In genomic region chr4:69898831-69899230, GRCm38 (mm10) we compare ENCODE assay signal across 28 mouse cellular contexts.
A peak's percentile ranks its signal among the peaks of the same experiment; 100 is the strongest.
DNase-seq lines count a peak whose midpoint lies in the region; ATAC-seq lines count a peak whose summit lies in the region.
"Had no signal": no experiment of that assay in that cellular context is flagged by ENCODE, and none has a peak within 500 bp of the region (broad histone marks: within the 10 kb centered on the region; RNA-seq: fewer than 3 reads in every experiment).

No protein-coding gene starts in this region.

- H3K36me3 ChIP-seq in kidney, embryonic 14.5 days (ENCODE audit: control insufficient read depth, insufficient read depth, low read length): no peaks in the 10 kb centered on the region
- H3K36me3 ChIP-seq: embryonic facial prominence, embryonic 13.5 days; embryonic facial prominence, embryonic 15.5 days; forebrain, embryonic 10.5 days; forebrain, embryonic 12.5 days; G1E had no signal

- H3K27ac ChIP-seq in kidney, embryonic 14.5 days (ENCODE audit: low read depth, low read length): no peak overlapping the region
- H3K27ac ChIP-seq: embryonic facial prominence, embryonic 13.5 days; embryonic facial prominence, embryonic 15.5 days; forebrain, embryonic 10.5 days; forebrain, embryonic 12.5 days had no signal

- WGBS in kidney, embryonic 14.5 days: 65% methylated on average over 1 of the region's 1 CpGs

- H3K4me3 ChIP-seq in kidney, embryonic 14.5 days (ENCODE audit: low read length): no peak overlapping the region
- H3K4me3 ChIP-seq: embryonic facial prominence, embryonic 13.5 days; embryonic facial prominence, embryonic 15.5 days; erythroblast, embryonic 14.5 days; forebrain, embryonic 10.5 days; forebrain, embryonic 12.5 days had no signal

- H3K9me3 ChIP-seq in kidney, embryonic 14.5 days (ENCODE audit: control insufficient read depth, low read length): no peaks in the 10 kb centered on the region
- H3K9me3 ChIP-seq: embryonic facial prominence, embryonic 13.5 days; embryonic facial prominence, embryonic 15.5 days; forebrain, embryonic 10.5 days; forebrain, embryonic 12.5 days; G1E had no signal

- no peak overlapping the region for H3K9ac ChIP-seq in kidney, embryonic 14.5 days (ENCODE audit: low read depth, low read length)
- H3K9ac ChIP-seq: embryonic facial prominence, embryonic 13.5 days; embryonic facial prominence, embryonic 15.5 days; forebrain, embryonic 12.5 days had no signal

- no peak overlapping the region for H3K4me2 ChIP-seq in kidney, embryonic 14.5 days (replicated peaks; ENCODE audit: low read depth, low read length)
- H3K4me2 ChIP-seq: embryonic facial prominence, embryonic 13.5 days; embryonic facial prominence, embryonic 15.5 days; forebrain, embryonic 12.5 days had no signal

- H3K4me1 ChIP-seq in kidney, embryonic 14.5 days (ENCODE audit: control insufficient read depth, insufficient read depth, low read length): no peaks in the 10 kb centered on the region
- H3K4me1 ChIP-seq: embryonic facial prominence, embryonic 13.5 days; embryonic facial prominence, embryonic 15.5 days; forebrain, embryonic 10.5 days; forebrain, embryonic 12.5 days had no signal

- ATAC-seq in frontal cortex, adult (ENCODE audit: low TSS enrichment): peak; percentile 43; the same call in 1 of the 2 replicates
- ATAC-seq in kidney, embryonic 14.5 days (ENCODE audit: low FRiP score, low TSS enrichment): no peak
- ATAC-seq: activated CD4-positive, CD25-positive, alpha-beta regulatory T cell, adult 4 months; CD4-positive, CD25-positive, alpha-beta regulatory T cell, adult 4 months; forebrain, embryonic 14.5 days; forebrain, embryonic 16.5 days; Patski had no signal

- no peaks in the 10 kb centered on the region for H3K27me3 ChIP-seq in kidney, embryonic 14.5 days (ENCODE audit: control insufficient read depth, insufficient read depth, low read length)
- H3K27me3 ChIP-seq: CH12.LX; embryonic facial prominence, embryonic 13.5 days; embryonic facial prominence, embryonic 15.5 days; forebrain, embryonic 12.5 days; Patski had no signal

- DNase-seq in frontal cortex, postnatal 25 days (ENCODE audit: low spot score in 2 of 2): no peak
- peak; percentile 7 to 17 for DNase-seq in kidney, adult 8-10 months
- peak; percentile 31 for DNase-seq in brain, adult 2 months (ENCODE audit: low read depth, low spot score)
- DNase-seq: adrenal gland, adult 8-10 months; adrenal gland, postnatal 14 days; adrenal gland, postnatal 36 days; B cell, adult 2 months; cerebellum, adult 11 months; cerebellum, adult 18-20 months; cerebellum, adult 8-10 months; cerebellum, adult 9-11 months; cerebellum, postnatal 14 days; cerebellum, postnatal 36 days; embryo, embryonic 11 days had no signal

Comparison
In these comparisons a context has a peak if more than half of its experiments do, and no peak if none do; other contexts are left out.
1. DNase-seq: peak in kidney, adult 8-10 months (2 of 2) and brain, adult 2 months (single experiment); none in frontal cortex, postnatal 25 days (0 of 2).